Mouse (Mus musculus) small intestine, adult 2 months (tissue): Measurements from ENCODE around the gene Chn2. TPM values are rescaled to one million over a fixed set of nuclear protein-coding genes. Genes with fewer than 3 reads are reported as not detected.

Experiments used
- H3K27ac ChIP-seq: fragments of 200-500 bp; 2 replicates; pipeline ENCODE4 v1.5.1; 2012; ENCODE audit warnings: low read depth, low read length, control low read depth, inconsistent platforms; ENCODE audit not compliant: insufficient read depth
- H3K27me3 ChIP-seq: fragments of 200-500 bp; 2 replicates; pipeline ENCODE4 v1.6.1; 2012; ENCODE audit warnings: mild to moderate bottlenecking, moderate library complexity, low read length, inconsistent platforms; ENCODE audit not compliant: control insufficient read depth, insufficient read depth
- H3K36me3 ChIP-seq: fragments of 200-500 bp; 2 replicates; pipeline ENCODE4 v1.6.1; 2012; ENCODE audit warnings: mild to moderate bottlenecking, low read length, control low read depth, inconsistent platforms; ENCODE audit not compliant: control insufficient read depth, insufficient read depth
- H3K4me1 ChIP-seq: fragments of 200-500 bp; 2 replicates; pipeline ENCODE4 v1.6.1; 2012; ENCODE audit warnings: low read length, inconsistent platforms, mixed read lengths; ENCODE audit not compliant: control insufficient read depth, insufficient read depth, insufficient read length
- H3K4me3 ChIP-seq: fragments of 200-500 bp; 2 replicates; pipeline ENCODE4 v1.5.1; 2012; ENCODE audit warnings: low read depth, mild to moderate bottlenecking, control low read depth, inconsistent platforms, low read length, moderate library complexity
- CTCF ChIP-seq: fragments of 200-500 bp; IDR thresholded peaks from 2 replicates; pipeline ENCODE4 v1.5.1; 2012; ENCODE audit warnings: low read depth, mild to moderate bottlenecking, control low read depth, inconsistent platforms, low read length, moderate library complexity, mixed read lengths; ENCODE audit not compliant: insufficient replicate concordance, insufficient read length; ENCODE audit errors: extremely low read depth
- POLR2A ChIP-seq: fragments of 200-500 bp; IDR thresholded peaks from 2 replicates; pipeline ENCODE4 v1.6.1; 2012; ENCODE audit warnings: low read depth, mild to moderate bottlenecking, control low read depth, inconsistent platforms, low read length, moderate library complexity
- WGBS: fragments of 180-500 bp; shearing (Covaris S2); methylation state at CpG from one replicate; pipeline ENCODE4 v1.1.7; 2018; 5-methylcytosine and 5-hydroxymethylcytosine counted together
- polyA plus RNA-seq: library from polyadenylated mRNA; depleted of rRNA; stranded (reverse); fragments of >200 nt; gene quantifications from 2 replicates; pipeline ENCODE4 v1.2.3, GENCODE M21; 2012

Chn2 gene
- polyA plus RNA-seq, 1 experiment, result 53.5 TPM

- Histone ChIP-seq H3K27ac (no peak overlapping the region), H3K27me3 (no peaks in the 10 kb centered on the region)
These were observed 12.8 kb downstream of the Chn2 start for GRCm38 (mm10) chr6:54052124-54052523.

DNA sequence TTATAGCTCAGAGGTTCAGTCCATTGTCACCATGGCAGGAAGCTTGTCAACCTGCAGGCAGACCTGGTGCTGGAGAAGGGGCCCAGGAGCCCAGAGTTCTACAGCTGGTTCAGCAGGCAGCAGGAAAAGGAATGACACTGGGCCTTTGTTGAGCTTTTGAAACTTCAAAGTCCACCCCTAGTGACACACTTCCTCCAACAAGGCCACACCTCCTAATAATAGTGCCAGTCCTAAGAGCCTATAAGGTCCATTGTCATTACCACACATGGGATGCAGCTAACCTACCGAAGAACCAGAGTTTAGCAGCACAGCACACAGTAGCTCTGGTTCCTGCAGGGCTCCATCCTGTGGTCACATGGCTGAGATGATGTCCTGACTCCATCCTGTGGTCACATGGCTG lies 13.3 kb downstream of the Chn2 start:
- Histone ChIP-seq H3K27ac (no peak overlapping the region), H3K4me3 (no peak overlapping the region), H3K36me3 (no peaks in the 10 kb centered on the region), H3K27me3 (no peaks in the 10 kb centered on the region), H3K4me1 (peaks cover 17% of the 10 kb centered on the region)
- WGBS, result 36% methylated on average over 1 of the region's 1 CpGs
- TF ChIP-seq POLR2A (no peak), CTCF (no peak)

More at GRCm38 (mm10) chr6:54052124-54052523, 12.8 kb downstream of the Chn2 start:
- H3K4me1 ChIP-seq, result peaks cover 19% of the 10 kb centered on the region
- TF ChIP-seq CTCF (no peak), POLR2A (no peak)
- H3K36me3 ChIP-seq, result no peaks in the 10 kb centered on the region
- 88% methylated on average over 7 of the region's 7 CpGs for WGBS
- no peak overlapping the region for H3K4me3 ChIP-seq

GRCm38 (mm10) chr6:54053316-54053715 lies 14.0 kb downstream of the Chn2 start:
- no peak overlapping the region for H3K4me3 ChIP-seq
- 95% methylated on average over 3 of the region's 3 CpGs for WGBS
- H3K36me3 ChIP-seq, result no peaks in the 10 kb centered on the region
- H3K27me3 ChIP-seq, result no peaks in the 10 kb centered on the region
- TF ChIP-seq POLR2A, result no peak
- TF ChIP-seq CTCF, result no peak
- H3K4me1 ChIP-seq, result peaks cover 17% of the 10 kb centered on the region
- H3K27ac ChIP-seq, result no peak overlapping the region

GRCm38 (mm10) chr6:54055387-54055786 lies 16.0 kb downstream of the Chn2 start:
- H3K36me3 ChIP-seq, result no peaks in the 10 kb centered on the region
- no peaks in the 10 kb centered on the region for H3K27me3 ChIP-seq
- 84% methylated on average over 5 of the region's 5 CpGs for WGBS
- no peak overlapping the region for H3K4me3 ChIP-seq
- peaks cover 13% of the 10 kb centered on the region for H3K4me1 ChIP-seq
- H3K27ac ChIP-seq, result no peak overlapping the region
- TF ChIP-seq POLR2A, result no peak
- TF ChIP-seq CTCF, result no peak

DNA sequence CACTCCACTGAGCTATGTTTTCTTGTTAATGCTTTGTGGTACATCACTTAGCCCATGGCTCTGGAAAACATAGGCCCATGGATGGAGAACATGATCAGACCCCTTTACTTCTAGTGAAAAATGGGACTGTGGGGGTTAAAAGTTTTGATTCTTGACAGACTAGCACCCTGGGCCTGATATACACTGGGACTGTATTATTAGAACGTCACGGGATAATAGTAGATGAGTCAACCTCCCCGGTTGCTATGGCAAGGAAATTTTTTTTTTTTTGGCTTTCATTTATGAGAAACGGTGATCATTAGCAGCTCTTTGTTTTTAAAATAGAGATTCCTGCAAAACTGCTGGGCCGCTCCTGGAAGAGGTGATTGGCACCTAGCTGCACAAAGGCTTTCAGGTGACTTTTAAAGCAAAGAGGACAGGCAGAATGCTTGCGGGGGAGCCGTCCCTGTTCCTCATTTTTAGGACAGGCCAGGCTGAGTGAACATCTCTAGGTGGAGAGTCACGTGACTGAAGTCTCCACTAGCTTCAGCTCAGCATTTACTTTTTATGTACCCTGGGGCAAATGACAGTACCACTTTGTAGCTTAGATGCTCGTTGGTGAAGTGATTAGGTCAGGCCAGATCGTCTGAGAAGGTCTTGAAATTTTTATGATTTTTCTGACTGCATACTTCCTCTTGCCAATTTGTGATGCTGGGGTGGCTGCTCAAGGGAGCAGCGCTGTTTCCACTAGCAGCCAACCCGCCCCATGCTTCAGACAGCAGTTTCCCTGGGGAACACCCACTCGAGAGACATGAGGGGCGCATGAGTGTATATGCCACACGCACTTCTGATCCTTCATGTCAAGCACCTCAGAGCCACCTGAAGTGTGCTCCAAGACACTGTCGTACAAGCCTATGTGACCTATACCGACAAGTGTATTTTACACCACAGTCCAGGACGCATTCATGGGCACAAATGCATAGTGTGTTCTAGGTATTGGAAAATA lies 17.5 kb downstream of the Chn2 start:
- H3K4me3 ChIP-seq, result no peak overlapping the region
- no peaks in the 10 kb centered on the region for H3K27me3 ChIP-seq
- H3K4me1 ChIP-seq, result peaks cover 9% of the 10 kb centered on the region
- WGBS, result 75% methylated on average over 18 of the region's 18 CpGs
- TF ChIP-seq CTCF (no peak), POLR2A (no peak)
- H3K27ac ChIP-seq, result no peak overlapping the region
- no peaks in the 10 kb centered on the region for H3K36me3 ChIP-seq

GRCm38 (mm10) chr6:54057661-54058060 lies 18.3 kb downstream of the Chn2 start:
- no peak overlapping the region for H3K27ac ChIP-seq

GRCm38 (mm10) chr6:54058837-54059236 lies 19.5 kb downstream of the Chn2 start:
- no peak for TF ChIP-seq CTCF
- TF ChIP-seq POLR2A, result no peak
- no peaks in the 10 kb centered on the region for H3K36me3 ChIP-seq
- H3K4me3 ChIP-seq, result no peak overlapping the region
- H3K4me1 ChIP-seq, result peaks cover 7% of the 10 kb centered on the region; the same call in 1 of the 2 replicates
- no peak overlapping the region for H3K27ac ChIP-seq
- no peaks in the 10 kb centered on the region for H3K27me3 ChIP-seq
- WGBS, result 72% methylated on average over 8 of the region's 8 CpGs

More at GRCm38 (mm10) chr6:54057661-54058060, 18.3 kb downstream of the Chn2 start:
- TF ChIP-seq POLR2A (no peak), CTCF (no peak)
- Histone ChIP-seq H3K4me1 (peaks cover 8% of the 10 kb centered on the region), H3K27me3 (no peaks in the 10 kb centered on the region), H3K4me3 (no peak overlapping the region), H3K36me3 (no peaks in the 10 kb centered on the region)
- WGBS, result 90% methylated on average over 10 of the region's 10 CpGs
